Mouse (Mus musculus) intestine, embryonic 15.5 days (tissue): Measurements from ENCODE around the gene Sema4b. TPM values are rescaled to one million over a fixed set of nuclear protein-coding genes. Genes with fewer than 3 reads are reported as not detected.
A peak's percentile ranks its signal among the peaks of the same experiment; 100 is the strongest.

Experiments
- ATAC-seq: fragments of 200-750 bp; cut with Nextera tagmentation; 2 replicates; pipeline ENCODE4 v1.8.0; 2017; ENCODE audit warnings: moderate TSS enrichment, moderate library complexity
- H3K27ac ChIP-seq: fragments of 300-500 bp; sonication (generic); 2 replicates; pipeline ENCODE4 v1.5.1; 2015; ENCODE audit warnings: mild to moderate bottlenecking, inconsistent platforms
- H3K27me3 ChIP-seq: fragments of 300-500 bp; sonication (generic); replicated peaks from 2 replicates; pipeline ENCODE4 v1.6.1; 2015; ENCODE audit warnings: inconsistent platforms
- H3K36me3 ChIP-seq: fragments of 300-500 bp; sonication (generic); 2 replicates; pipeline ENCODE4 v1.6.1; 2015; ENCODE audit warnings: inconsistent platforms
- H3K4me1 ChIP-seq: fragments of 300-500 bp; sonication (generic); replicated peaks from 2 replicates; pipeline ENCODE4 v1.6.1; 2015; ENCODE audit warnings: inconsistent platforms
- H3K4me2 ChIP-seq: fragments of 300-500 bp; sonication (generic); replicated peaks from 2 replicates; pipeline ENCODE4 v1.6.1; 2015; ENCODE audit warnings: mild to moderate bottlenecking, inconsistent platforms
- H3K4me3 ChIP-seq: fragments of 300-500 bp; sonication (generic); replicated peaks from 2 replicates; pipeline ENCODE4 v1.5.1; 2015; ENCODE audit warnings: inconsistent platforms
- H3K9ac ChIP-seq: fragments of 300-500 bp; sonication (generic); 2 replicates; pipeline ENCODE4 v1.6.1; 2015; ENCODE audit warnings: inconsistent platforms
- H3K9me3 ChIP-seq: fragments of 300-500 bp; sonication (generic); 2 replicates; pipeline ENCODE4 v1.6.1; 2016; ENCODE audit warnings: inconsistent platforms
- WGBS: fragments of 180-500 bp; shearing (Covaris S2); methylation state at CpG from one replicate; pipeline ENCODE4 v1.1.7; 2015; 5-methylcytosine and 5-hydroxymethylcytosine counted together
- polyA plus RNA-seq: library from polyadenylated mRNA; unstranded; fragments of >200 nt; fragmentation: Nextera tagmentation; extraction: Ambion mirVana; gene quantifications from 2 replicates; pipeline ENCODE4 v1.2.1, GENCODE M21; 2015

Gene Sema4b
- polyA plus RNA-seq, 1 experiment from 2014 or later: 16.8 TPM

DNA sequence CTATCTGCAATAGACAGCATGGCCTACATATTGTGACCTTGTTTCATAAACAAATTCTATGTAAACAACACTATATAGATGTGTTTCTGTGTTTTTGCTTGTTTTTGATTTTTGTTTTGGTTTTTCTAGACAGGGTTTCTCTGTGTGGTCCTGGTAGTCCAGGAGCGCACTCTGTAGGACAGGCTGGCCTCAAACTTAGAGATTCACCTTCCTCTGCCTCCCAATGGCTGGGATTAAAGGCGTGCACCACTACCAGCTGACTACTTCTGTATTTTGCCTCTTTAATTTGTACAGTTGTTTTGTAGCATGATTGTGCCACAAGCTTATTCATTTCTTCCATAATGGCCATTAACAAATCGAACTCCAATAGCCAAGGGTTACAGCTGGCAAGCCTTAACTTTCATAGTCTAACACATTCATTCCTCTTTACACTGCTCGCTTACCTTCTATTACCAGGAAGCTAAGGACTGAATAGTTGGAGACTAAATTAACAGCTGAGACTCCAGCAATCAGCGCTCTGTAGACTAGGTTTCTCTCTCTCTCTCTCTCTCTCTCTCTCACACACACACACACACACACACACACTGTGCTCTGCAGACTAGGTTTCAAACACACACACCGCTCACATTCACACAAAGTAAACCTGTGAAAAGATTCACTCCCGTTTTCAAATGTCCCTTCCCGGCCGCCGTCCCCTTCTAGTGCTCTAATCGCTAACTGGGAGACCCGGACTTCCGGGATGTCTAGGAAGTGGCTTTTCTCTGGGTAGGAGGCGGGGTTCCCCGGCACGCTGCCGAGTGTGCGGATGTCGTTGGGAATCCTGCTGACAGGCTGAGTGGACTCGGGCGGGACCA, 82.5 kb downstream of the Sema4b start, which contains the start of gene Vps33b:
Vps33b (plus strand) TSS at position 753 of the 854 bp plus-strand sequence.
- Histone ChIP-seq H3K36me3 (peaks cover 27% of the 10 kb centered on the region), H3K4me1 (peaks cover 11% of the 10 kb centered on the region), H3K9me3 (no peaks in the 10 kb centered on the region), H3K27ac (peak within 1 kb of the TSS; percentile 70), H3K9ac (peak within 1 kb of the TSS; percentile 81), H3K4me2 (peak within 1 kb of the TSS; percentile 79), H3K27me3 (no peaks in the 10 kb centered on the region), H3K4me3 (peak within 1 kb of the TSS; percentile 78)
- ATAC-seq: peak; percentile 96
- 4% methylated on average over 21 of the region's 21 CpGs for WGBS

DNA sequence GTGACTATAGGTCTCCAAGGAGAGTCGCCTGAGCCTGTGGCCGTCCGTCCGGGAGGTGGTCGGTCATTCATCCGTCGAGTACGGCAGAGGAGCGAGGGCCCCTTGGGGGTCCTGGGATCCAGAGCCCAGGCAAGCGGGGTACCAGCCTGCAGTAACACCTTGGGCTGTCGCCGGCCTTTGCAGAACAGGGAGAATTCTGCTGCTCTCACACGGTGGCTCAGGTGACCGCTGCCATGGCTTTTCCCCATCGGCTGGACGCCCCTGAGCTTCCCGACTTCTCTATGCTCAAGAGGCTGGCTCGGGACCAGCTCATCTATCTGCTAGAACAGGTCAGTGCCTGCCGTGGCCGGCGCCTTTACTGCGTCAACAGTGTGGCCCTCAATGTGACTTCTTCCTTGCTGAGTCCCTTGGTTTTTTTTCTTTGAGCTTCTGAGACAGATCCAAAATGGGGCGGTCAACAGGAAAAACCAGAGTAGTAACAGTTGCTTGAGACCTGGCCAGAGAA, 83.2 kb downstream of the Sema4b start:
- WGBS: under 1% methylated on average over 23 of the region's 23 CpGs
- ATAC-seq: peak; percentile 66

DNA sequence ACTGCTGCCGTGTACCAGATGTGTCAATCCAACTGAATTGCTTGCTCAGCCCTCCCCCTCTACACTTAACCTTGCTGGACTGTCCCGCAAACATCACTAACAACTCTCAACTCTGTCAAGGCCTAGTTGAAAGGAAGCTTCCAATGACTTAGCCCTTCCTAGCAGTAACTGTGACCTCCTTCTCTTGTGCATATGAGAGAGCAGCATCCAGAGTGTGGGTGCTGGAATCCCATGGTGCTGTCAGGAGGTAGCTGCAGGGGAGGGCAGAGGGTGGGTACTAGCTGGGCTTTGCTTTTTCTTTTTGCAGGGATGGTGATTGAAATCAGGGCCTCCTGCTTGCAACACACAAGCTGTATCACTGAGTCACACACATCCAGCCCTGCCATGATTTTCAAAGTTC, 86.8 kb downstream of the Sema4b start:
- no peak overlapping the region for H3K27ac ChIP-seq
- no peak for ATAC-seq
- 0 out of 2 replicates have a peak, but pooled peaks cover 5% of the 10 kb centered on the region for H3K9me3 ChIP-seq
- peaks cover 8% of the 10 kb centered on the region for H3K4me1 ChIP-seq
- H3K27me3 ChIP-seq: no peaks in the 10 kb centered on the region
- no peak overlapping the region for H3K4me3 ChIP-seq
- WGBS: 89% methylated on average over 2 of the region's 2 CpGs
- H3K36me3 ChIP-seq: peaks cover 25% of the 10 kb centered on the region
- H3K9ac ChIP-seq: no peak overlapping the region
- H3K4me2 ChIP-seq: no peak overlapping the region

More for the DNA sequence above, 83.2 kb downstream of the Sema4b start:
- Histone ChIP-seq H3K27me3 (no peaks in the 10 kb centered on the region), H3K9me3 (0 out of 2 replicates have a peak, but pooled peaks cover under 1% of the 10 kb centered on the region), H3K4me2 (peak overlapping the region; percentile 79), H3K4me1 (peaks cover 11% of the 10 kb centered on the region), H3K9ac (peak overlapping the region; percentile 81), H3K27ac (peak overlapping the region; percentile 61), H3K4me3 (peak overlapping the region; percentile 78), H3K36me3 (peaks cover 29% of the 10 kb centered on the region)

Other genes starting within 250 kb of the Sema4b start
- 13.5 and 13.6 TPM in 2 replicates for gene Zfp710, start 162.0 kb upstream of the Sema4b start, polyA plus RNA-seq
- 520 and 568 TPM in 2 replicates for gene Idh2, start 71.4 kb upstream of the Sema4b start, polyA plus RNA-seq
- 199 and 237 TPM in 2 replicates for gene Cib1, start 46.0 kb downstream of the Sema4b start, polyA plus RNA-seq
- gene Gdpgp1, start 46.0 kb downstream of the Sema4b start, polyA plus RNA-seq: 6.5 and 6.6 TPM in 2 replicates
- 0.96 and 1.3 TPM in 2 replicates for gene Ttll13, start 59.5 kb downstream of the Sema4b start, polyA plus RNA-seq
- gene Ngrn, start 74.4 kb downstream of the Sema4b start, polyA plus RNA-seq: 51.3 and 52.8 TPM in 2 replicates
- gene Vps33b, start 82.8 kb downstream of the Sema4b start, polyA plus RNA-seq: 12.7 and 14.8 TPM in 2 replicates
- gene Prc1, start 107.6 kb downstream of the Sema4b start, polyA plus RNA-seq: 118 and 121 TPM in 2 replicates
- 9.3 and 10.7 TPM in 2 replicates for gene Rccd1, start 137.6 kb downstream of the Sema4b start, polyA plus RNA-seq
- 37.0 and 37.6 TPM in 2 replicates for gene Unc45a, start 154.2 kb downstream of the Sema4b start, polyA plus RNA-seq
- 14.7 and 15.4 TPM in 2 replicates for gene Hddc3, start 156.3 kb downstream of the Sema4b start, polyA plus RNA-seq
- gene Man2a2, start 184.5 kb downstream of the Sema4b start, polyA plus RNA-seq: 13.1 and 14.7 TPM in 2 replicates
- gene Fes, start 201.1 kb downstream of the Sema4b start, polyA plus RNA-seq: 11.2 and 11.5 TPM in 2 replicates
- 9.3 and 10.7 TPM in 2 replicates for gene Furin, start 218.6 kb downstream of the Sema4b start, polyA plus RNA-seq